Mouse (Mus musculus): ENCODE results near the gene Bche. TPM values are rescaled to one million over a fixed set of nuclear protein-coding genes. Genes with fewer than 3 reads are reported as not detected.

The Bche gene
- total RNA-seq (2021), result 11.1 and 16.6 TPM in 2 replicates
- long read RNA-seq, experiment 1, partial matches to known transcripts, result 1 of 1 reads
- long read RNA-seq, experiment 1, other reads (novel, unspliced or antisense), result 0 of 1 reads
- long read RNA-seq, experiment 2, full-length matches to known transcripts, result 3 of 4 reads
- long read RNA-seq, experiment 2, partial matches to known transcripts, result 0 of 4 reads
- long read RNA-seq, experiment 2, other reads (novel, unspliced or antisense), result 1 of 4 reads

DNA sequence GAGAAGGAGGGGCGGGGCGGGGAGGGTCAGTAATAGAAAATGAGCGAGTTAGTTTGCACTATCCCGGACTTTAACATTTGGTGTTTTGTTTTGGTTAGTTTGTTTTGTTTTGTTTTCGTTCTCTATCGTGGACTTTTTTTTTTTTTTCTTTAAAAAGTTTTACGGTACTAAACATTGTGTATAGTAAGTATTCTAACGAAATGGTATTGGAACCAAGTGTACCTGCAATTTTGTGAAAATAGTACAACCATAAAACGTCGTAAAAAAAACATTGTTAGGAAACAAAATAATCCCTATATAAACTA, at the start of gene Bche:
Gene Bche, minus strand, starts transcription at position 6 of the 305 bp plus-strand sequence.
- no peak for DNase-seq

DNA sequence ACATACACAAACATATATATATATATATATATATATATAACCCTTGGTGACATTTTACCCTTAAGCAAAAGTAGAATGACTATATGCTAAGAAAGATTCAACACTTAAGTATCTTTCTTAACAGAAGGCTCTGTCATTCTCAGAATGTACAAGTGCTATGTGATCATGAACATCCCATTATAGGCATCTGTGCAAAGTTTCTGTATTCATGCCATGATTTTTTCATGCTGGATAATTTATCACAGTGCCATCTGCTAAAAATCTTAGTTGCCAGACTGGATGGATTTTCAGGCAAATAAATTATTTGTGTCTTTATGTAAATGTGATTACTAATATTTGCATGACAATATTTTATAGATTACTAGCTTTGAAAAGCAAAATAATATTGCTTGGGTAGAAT, 33.8 kb upstream of the Bche start:
- DNase-seq, result no peak

DNA sequence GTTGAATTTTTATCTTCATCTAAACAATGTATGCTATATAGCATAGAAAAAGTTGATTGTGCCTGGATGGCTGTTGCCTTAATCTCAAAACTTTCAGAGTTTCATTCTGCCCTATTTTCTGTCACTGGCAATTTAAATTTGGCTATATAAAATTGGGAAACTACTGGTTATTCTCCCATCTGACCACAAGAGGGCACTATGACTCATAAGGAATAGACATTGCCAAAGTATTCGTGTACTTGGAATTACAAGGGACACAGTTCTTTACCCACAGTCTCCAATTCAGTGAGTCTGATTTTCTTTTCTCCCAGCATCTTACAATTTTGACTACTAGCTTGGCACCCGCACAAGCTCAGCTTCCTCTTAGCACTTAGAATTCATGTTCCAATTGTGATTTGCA, 23.5 kb upstream of the Bche start:
- DNase-seq, result no peak

DNA sequence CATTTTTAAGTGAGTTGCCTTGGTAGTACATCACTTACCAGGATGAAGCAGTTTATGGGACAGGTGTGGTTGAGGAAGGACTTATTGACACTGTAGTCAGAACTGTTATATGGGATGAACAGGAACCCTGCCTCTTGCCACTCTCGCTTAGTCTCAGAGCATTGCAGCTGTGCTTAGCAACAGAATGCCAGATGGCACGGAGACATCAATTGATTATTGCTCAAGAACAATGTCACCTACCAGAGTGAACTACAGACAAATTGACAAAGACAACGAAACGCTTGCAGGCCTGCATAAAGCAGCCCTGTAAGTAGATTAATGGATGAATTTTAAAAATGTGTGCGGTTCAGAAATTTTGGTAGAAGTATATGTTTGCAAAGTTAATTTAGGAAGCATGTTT, 21.3 kb upstream of the Bche start:
- DNase-seq, result no peak

DNA sequence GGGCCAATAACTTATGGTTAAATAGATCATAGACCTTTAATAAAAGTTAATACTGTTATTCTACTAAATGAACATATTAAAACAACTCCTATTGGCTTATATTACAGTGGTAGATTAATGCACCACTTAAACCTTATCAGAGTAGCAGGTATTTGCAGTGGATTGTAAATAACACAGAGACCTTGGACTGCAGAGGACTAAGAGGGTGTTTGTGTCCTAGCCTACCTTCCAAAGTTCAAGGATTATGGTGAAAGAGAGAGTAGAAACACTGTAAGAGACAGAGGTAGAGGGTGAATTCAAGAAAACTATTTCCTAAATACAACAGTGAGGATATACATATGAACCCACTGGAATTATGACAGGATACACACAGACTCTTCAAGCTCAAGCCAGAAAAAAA, 17.5 kb upstream of the Bche start:
- no peak for DNase-seq

DNA sequence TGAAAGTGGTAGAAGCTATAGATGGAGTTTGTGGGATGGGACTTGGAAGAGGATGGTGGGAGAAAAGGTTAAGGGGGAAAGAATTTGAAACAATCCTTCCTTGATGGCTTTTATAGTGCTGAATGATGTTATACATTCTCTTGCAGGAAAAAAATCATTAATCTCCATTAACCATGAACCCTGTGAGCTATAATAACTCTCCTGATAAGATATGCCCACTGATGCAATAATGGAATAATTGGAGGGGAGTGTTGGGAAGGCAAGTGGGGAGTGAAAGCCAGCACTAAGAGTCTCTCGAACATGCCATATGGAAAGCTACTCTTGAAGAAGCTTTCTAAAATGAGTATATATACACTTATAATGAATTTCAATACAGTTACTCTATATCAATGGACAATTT, 16.7 kb upstream of the Bche start:
- DNase-seq, result no peak

DNA sequence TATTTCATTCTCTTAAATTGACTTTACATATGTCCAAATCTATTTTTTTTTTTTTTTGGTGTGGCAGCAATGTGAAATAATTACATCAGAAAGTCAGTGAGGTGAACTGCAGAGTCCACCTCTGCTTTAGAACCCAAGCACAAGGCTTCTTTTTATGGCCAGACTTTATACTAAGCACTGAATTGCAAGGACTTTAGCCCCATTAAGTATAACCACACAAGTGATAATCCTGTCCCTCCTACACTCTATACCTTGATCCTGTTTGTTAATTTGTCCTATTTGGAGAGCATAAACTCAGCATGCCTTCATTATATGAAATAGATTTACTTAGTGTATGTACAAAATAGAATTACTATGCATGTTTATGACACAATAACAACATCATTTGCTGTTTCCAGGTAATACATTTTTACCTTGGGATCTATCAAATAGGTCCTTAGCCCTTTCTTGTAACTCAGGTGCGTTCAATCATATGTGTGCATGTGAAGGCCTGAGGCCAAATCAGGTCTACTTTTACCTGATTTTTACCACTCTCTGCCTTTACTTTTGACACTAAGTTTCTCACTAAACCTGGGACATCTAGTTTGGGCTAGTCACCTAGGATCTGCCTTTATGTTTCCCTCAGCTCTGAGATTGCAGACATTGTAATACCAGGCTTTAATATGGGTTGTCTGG, 9.5 kb upstream of the Bche start:
- no peak for DNase-seq

DNA sequence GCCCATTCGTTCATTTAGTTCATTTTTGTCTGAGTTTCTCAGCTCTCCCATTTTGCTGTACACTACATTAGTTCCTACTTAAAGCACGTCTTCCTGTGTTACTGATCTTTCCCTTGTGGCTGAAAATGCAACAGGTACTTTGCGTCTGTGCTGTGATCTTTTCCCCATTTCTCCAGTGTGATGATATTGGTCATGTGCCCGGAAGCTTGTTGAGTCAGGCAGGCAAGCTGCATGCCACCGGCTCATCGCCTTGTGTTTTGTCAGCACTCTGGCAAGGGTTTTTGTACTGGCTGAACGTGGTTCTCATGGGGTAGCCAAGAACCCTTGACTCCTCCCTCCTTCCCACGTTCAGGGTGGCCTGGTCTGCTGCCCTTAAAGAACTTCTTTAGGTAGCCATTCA, 1.7 kb upstream of the Bche start:
- peak; percentile 56 for DNase-seq

DNA sequence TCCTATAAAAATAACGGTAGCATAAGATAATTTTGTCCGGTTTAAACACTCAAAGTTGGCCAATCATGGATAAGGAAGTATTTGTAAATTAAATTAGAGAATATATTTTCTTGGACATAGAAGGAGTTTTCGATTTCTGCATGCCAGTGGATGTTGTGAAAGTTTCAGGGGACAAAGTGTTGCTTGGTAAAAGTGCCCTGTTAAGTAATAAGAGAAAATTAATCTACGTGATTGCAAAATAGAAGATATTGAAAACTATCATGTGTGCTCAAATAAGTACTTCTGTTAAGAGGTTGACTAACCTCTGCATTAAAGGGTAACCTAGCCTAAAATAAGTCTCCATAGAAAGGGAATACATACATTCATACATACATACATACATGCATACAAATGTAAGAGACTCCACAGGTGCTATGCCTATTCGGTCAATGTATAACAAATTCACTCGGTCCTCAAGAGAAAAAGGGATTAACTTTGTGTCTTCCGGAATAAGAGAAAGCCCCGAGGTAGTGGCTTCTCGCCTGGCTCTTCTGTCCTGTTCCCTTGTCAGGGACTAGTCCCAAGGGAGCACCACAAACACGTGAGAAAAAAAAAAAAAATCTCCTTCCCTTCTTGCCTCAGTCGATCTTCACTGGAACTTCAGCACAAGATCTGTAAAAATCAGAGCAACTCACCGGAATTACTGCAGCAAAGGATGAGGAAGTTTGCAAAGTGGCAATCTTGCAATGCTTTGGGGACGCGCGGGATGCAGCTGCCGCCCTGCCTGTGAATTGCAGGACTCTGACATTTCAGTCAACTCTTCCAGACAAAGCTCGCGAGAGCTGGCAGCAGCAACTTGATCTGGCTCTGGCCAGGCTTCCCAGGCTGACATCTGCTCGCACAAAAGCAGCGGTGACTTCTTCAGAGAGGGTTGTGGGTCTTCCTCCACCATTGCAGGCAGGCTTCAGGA, 480 bp downstream of the Bche start:
- peak; percentile 82 for DNase-seq

DNA sequence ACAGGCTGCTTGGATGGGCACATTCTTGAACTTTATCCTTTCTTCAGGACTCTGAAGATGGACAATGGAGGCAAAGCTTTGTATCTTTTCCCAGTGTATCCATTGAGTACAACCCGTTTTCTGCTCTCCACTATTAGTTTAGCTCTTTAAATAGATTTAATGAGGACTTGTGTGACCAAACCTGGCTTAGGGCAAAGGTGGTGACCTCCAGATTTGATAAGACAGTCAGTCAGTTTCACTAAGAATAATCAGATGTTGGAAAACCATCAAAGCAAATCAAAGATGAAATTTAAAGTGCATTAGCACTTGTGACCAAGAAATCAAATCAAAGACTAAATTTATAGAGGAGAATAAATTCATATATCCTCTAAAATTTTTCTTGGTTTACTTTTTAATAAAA, 1.7 kb downstream of the Bche start:
- no peak for DNase-seq

DNA sequence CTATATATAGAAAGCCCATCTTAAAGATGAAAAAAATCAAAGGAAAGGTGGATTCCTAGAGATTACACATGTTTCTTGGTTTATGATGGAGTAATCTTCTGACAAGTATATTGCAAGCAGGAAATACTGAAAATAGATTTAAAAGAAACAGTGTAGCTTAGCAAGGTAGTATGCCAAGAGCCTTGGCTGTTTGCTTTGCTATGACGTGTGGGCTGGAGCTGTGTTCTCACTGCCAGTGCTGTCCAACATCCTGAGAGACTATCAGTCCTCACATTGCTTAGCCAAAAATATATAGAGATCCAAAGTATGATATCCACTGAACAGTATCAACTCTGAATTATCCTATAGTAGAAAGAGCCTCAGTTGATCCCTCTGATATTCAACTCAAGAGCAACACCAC, 9.3 kb downstream of the Bche start:
- DNase-seq, result no peak

DNA sequence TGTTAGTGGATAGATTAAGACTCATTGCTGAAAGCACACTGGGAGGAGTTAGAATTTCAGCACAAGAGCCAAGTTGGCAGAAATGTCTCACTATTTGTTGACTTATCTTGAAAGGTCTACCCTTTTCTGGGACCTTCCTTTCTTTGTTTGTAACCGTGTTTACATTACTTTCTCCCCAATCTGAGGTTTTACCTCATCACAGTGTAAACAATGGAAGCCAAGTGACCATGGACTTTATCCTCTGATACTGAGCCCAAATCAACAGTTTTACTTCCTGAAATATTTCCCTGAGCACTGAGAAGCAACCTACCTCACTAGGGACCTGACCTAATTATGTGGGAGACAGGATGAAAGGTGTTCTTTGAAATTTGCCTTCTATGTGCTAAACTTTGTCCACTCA, 34.9 kb downstream of the Bche start:
- no peak for DNase-seq

DNA sequence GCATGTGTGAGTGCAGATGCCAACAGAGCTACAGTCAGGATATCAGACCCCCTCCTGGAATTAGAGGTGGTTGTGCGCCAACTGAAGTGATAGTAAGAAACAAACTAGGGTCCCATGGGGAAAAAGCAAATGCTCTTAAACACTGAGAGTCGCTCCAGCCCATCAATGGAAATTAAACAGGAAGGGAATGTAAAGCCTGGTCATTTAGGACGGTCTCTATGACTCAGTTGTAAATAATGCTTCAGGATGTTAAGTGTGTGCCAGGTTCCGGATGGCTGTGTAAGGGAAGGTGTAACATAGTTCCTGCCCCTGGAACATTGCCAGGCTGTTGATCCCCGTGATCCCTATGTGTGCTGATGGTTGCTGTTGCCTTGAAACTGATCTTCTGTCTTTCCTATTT, 40.0 kb downstream of the Bche start:
- DNase-seq, result no peak

DNA sequence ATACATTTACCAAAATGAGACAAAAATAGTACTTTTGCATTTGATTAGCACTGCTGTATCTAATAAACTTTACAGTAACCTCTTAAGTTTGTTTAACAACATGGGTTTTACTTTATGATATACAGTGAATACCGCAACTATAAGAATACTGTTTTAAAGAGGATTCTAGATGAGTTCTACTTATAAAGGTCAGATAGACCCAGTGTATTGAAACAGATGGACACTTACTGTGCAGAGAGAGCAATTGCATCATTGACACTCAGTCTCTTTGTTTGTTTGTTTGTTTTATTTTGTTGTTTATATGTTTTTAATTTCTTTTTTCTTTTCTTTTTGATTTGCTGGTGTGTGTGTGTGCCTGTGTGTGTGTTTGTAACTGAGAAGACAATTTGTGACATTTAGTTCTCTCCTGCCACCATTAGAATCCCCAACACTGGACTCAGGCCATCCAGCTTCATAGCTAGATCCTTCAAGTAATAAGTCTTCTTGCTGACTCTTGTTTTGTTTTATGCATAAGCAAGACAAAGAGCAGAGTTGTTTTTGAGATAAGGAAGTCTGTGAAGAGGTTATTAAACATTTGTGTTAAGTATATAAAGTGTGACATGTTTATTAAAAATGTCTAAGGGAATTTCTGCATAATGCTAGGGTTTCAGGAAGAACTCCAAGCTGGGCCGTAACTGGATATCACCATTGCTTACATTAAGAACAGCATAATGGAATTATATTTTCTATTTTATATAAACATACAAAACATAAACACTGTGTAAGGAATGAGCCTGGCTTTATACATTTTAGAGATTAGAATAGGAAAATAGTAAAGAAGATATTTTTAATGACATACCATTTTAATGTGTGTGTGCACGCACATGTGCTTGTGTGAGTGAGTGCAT, 40.7 kb downstream of the Bche start:
- no peak for DNase-seq

DNA sequence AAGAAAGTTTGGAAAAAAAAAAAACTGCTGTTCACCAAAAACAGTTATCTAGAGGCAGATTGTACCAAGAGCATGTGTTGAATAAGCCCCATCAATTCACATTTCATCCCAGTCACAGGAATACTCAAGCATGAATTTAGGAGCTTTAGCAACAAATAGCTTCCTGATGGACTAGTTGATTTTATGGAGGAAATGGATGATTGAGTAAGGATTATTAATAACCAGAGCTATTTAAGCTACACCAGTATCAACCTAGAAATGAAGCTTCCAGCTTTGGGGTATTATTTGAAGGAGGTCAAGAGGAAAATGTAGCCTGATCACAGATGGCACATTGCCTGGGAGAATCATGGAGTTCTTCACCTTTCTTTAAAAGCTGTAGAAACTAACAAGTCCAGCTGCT, 57.9 kb downstream of the Bche start:
- no peak for DNase-seq

DNA sequence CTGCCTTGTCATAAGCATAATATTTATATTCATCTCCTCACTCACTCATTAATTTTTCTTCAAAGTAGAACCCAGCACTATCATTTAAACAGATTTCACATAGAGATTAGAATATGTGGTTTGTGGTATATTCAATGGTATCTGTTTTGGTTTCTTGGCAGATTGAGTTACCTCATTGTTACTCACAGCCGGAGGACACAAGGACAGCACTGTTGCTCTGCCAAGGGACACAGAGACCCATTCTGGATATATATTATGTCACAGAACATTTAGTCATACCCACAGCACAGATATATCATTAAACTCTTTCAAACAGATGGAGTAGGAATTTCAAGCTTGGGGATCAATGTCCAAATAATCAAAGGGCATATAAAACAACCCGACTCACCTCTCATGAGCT, 61.2 kb downstream of the Bche start:
- no peak for DNase-seq

DNA sequence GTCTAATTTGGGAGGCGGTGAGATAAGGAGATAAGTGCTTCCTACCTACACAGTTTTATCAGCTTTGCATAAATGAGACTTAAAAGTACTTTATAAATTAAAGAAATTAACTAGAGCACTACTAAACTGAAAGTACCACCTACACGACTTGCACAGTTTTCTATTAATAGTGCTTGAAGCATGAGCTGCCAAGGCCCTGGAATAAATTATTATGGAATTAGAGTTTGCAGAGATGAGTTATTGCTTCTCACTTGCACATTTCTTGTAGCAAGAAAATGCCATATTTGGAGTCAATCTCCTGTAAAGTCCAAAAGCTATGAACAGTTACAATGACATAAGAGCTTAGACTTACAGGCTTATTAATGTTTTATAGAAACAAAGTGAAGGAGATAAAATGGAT, 96.8 kb downstream of the Bche start:
- DNase-seq, result no peak

DNA sequence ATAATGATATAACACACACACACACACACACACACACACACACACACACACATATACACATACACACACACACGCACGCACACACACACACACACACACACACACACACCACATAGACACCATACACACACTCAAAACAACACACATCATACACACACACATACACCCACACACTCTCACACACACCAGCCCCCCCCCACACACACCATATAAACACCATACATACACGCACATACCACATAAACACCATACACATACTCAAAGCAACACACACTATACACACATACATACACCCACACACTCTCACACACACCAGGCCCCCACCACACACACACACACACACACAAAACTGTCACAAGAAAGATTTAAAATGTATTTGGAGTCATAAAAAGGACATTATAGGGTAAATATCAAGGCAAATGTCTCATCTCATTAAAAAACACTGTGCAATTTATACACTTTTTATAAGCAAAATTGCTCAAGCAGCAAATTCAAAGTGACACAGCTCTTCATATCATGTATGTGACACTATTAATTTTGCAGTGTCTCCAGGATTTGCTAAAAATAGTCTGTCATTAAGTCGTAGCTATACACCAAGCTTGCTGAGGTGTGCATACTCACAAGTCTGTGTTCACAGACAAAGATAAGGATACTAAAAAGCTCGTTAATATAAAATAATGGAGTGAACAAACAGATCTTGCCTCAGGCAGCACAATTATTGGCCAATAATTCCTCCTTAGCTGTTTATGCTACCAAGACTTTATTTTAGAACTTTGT, 116.3 kb downstream of the Bche start:
- DNase-seq, result no peak
